Mouse (Mus musculus) cortical plate, adult 2 months (tissue): ENCODE results near the gene Pafah1b1. TPM values are rescaled to one million over a fixed set of nuclear protein-coding genes. Genes with fewer than 3 reads are reported as not detected.
A peak's percentile ranks its signal among the peaks of the same experiment; 100 is the strongest.

Source experiments
- H3K27ac ChIP-seq: fragments of 200-500 bp; 2 replicates; pipeline ENCODE4 v1.5.1; 2012; ENCODE audit warnings: low read length, control low read depth, inconsistent platforms; ENCODE audit not compliant: insufficient read depth
- H3K4me1 ChIP-seq: fragments of 200-500 bp; 2 replicates; pipeline ENCODE4 v1.6.1; 2011; ENCODE audit warnings: low read length; ENCODE audit not compliant: control insufficient read depth, insufficient read depth
- H3K4me3 ChIP-seq: fragments of 200-500 bp; 2 replicates; pipeline ENCODE4 v1.5.1; 2011; ENCODE audit warnings: mild to moderate bottlenecking, low read length, control low read depth; ENCODE audit not compliant: insufficient read depth
- CTCF ChIP-seq: fragments of 200-500 bp; IDR thresholded peaks from 2 replicates; pipeline ENCODE4 v1.5.1; 2011; ENCODE audit warnings: mild to moderate bottlenecking, control low read depth, low read length; ENCODE audit not compliant: insufficient read depth; ENCODE audit errors: extremely low read depth
- POLR2A ChIP-seq: fragments of 200-500 bp; IDR thresholded peaks from 2 replicates; pipeline ENCODE4 v1.6.1; 2011; ENCODE audit warnings: mild to moderate bottlenecking, low read length, control low read depth; ENCODE audit not compliant: insufficient read depth; ENCODE audit errors: extremely low read depth
- polyA plus RNA-seq: library from polyadenylated mRNA; depleted of rRNA; stranded (reverse); fragments of >200 nt; gene quantifications from 2 replicates; pipeline ENCODE4 v1.2.3, GENCODE M21; 2012

Gene Pafah1b1
- polyA plus RNA-seq, 1 experiment: 177 TPM

GRCm38 (mm10) chr11:74650576-74651100, 73.8 kb downstream of the Pafah1b1 start:
- Histone ChIP-seq H3K27ac (no peak overlapping the region), H3K4me1 (peaks cover 11% of the 10 kb centered on the region), H3K4me3 (peak overlapping the region; percentile 62)
- TF ChIP-seq POLR2A (no peak), CTCF (no peak)

GRCm38 (mm10) chr11:74649647-74650551, 74.6 kb downstream of the Pafah1b1 start:
- peaks cover 9% of the 10 kb centered on the region for H3K4me1 ChIP-seq
- peak overlapping the region; percentile 37; the same call in 1 of the 2 replicates for H3K27ac ChIP-seq
- peak overlapping the region; percentile 62 for H3K4me3 ChIP-seq
- no peak for TF ChIP-seq POLR2A
- TF ChIP-seq CTCF: no peak

- H3K4me1 ChIP-seq: peaks cover 9% of the 10 kb centered on the region
- peak within 1 kb of the TSS; percentile 62 for H3K4me3 ChIP-seq
- no peak; the same call in 1 of the 2 replicates for TF ChIP-seq POLR2A
- no peak for TF ChIP-seq CTCF
- peak within 1 kb of the TSS; percentile 90 for H3K27ac ChIP-seq
These were observed 75.3 kb downstream of the Pafah1b1 start, which contains the start of gene Cluh for GRCm38 (mm10) chr11:74649095-74649646. Cluh (plus strand) TSS chr11:74649495.

- H3K27ac ChIP-seq: peak overlapping the region; percentile 90
- H3K4me3 ChIP-seq: peak overlapping the region; percentile 62
- peaks cover 9% of the 10 kb centered on the region for H3K4me1 ChIP-seq
- TF ChIP-seq CTCF (no peak), POLR2A (no peak)
These were observed 75.8 kb downstream of the Pafah1b1 start for GRCm38 (mm10) chr11:74648676-74649075.

- H3K4me3 ChIP-seq: no peak overlapping the region
- no peak for TF ChIP-seq CTCF
- no peak for TF ChIP-seq POLR2A
- H3K4me1 ChIP-seq: peaks cover 9% of the 10 kb centered on the region
- H3K27ac ChIP-seq: no peak overlapping the region
These were observed 76.5 kb downstream of the Pafah1b1 start for GRCm38 (mm10) chr11:74647966-74648365.

GRCm38 (mm10) chr11:74639628-74640027, 84.8 kb downstream of the Pafah1b1 start:
- Histone ChIP-seq H3K27ac (no peak overlapping the region), H3K4me3 (no peak overlapping the region), H3K4me1 (peaks cover 5% of the 10 kb centered on the region)
- TF ChIP-seq CTCF: no peak
- no peak for TF ChIP-seq POLR2A

GRCm38 (mm10) chr11:74638791-74639411, 85.6 kb downstream of the Pafah1b1 start:
- Histone ChIP-seq H3K4me3 (peak overlapping the region; percentile 31), H3K27ac (peak overlapping the region; percentile 96), H3K4me1 (peaks cover 5% of the 10 kb centered on the region)
- no peak for TF ChIP-seq POLR2A
- no peak for TF ChIP-seq CTCF

GRCm38 (mm10) chr11:74637971-74638790, 86.3 kb downstream of the Pafah1b1 start:
- Histone ChIP-seq H3K27ac (peak overlapping the region; percentile 96), H3K4me1 (peaks cover 5% of the 10 kb centered on the region), H3K4me3 (peak overlapping the region; percentile 31)
- 0 out of 2 replicates have a peak, but pooled peaks have one; percentile 39 for TF ChIP-seq POLR2A
- 0 out of 2 replicates have a peak, but pooled peaks have one; percentile 9 for TF ChIP-seq CTCF
